15 mouse cellular contexts compared by ENCODE assay signal in genomic region chr17:35061299-35061698, GRCm38 (mm10). TPM values are rescaled to one million over a fixed set of nuclear protein-coding genes. Genes with fewer than 3 reads are reported as not detected.
DNase-seq lines count a peak whose midpoint lies in the region; ATAC-seq lines count a peak whose summit lies in the region.
"Had no signal": no experiment of that assay in that cellular context is flagged by ENCODE, and none has a peak within 500 bp of the region (broad histone marks: within the 10 kb centered on the region; RNA-seq: fewer than 3 reads in every experiment).

No protein-coding gene starts in this region.

- peak overlapping the region; percentile 93; the same call in 1 of the 2 replicates for H3K4me3 ChIP-seq in hindbrain, embryonic 10.5 days
- H3K4me3 ChIP-seq in hindbrain, embryonic 16.5 days (ENCODE audit: low read length): no peak overlapping the region
- no peak overlapping the region for H3K4me3 ChIP-seq in midbrain, embryonic 13.5 days (replicated peaks)
- no peak overlapping the region for H3K4me3 ChIP-seq in midbrain, embryonic 15.5 days
- H3K4me3 ChIP-seq in limb, embryonic 10.5 days: peak overlapping the region; percentile 18; the same call in 1 of the 2 replicates

- ATAC-seq in hindbrain, embryonic 16.5 days: no peak
- no peak for ATAC-seq in midbrain, embryonic 13.5 days
- no peak for ATAC-seq in midbrain, embryonic 15.5 days (replicated peaks)

- peaks cover 42% of the 10 kb centered on the region for H3K27me3 ChIP-seq in hindbrain, embryonic 10.5 days (ENCODE audit: insufficient read depth, poor library complexity, severe bottlenecking)
- peaks cover 14% of the 10 kb centered on the region for H3K27me3 ChIP-seq in hindbrain, embryonic 16.5 days (replicated peaks; ENCODE audit: control insufficient read depth, insufficient read depth, low read length)
- H3K27me3 ChIP-seq in midbrain, embryonic 13.5 days: peaks cover 31% of the 10 kb centered on the region
- H3K27me3 ChIP-seq in midbrain, embryonic 15.5 days (replicated peaks): peaks cover 33% of the 10 kb centered on the region
- H3K27me3 ChIP-seq in limb, embryonic 10.5 days (ENCODE audit: low read depth, poor library complexity, severe bottlenecking): peaks cover 39% of the 10 kb centered on the region
- H3K27me3 ChIP-seq: CH12.LX had no signal

- intact Hi-C loops in left cerebral cortex, postnatal 10 days (cut with DNase I): no loop called here

- H3K27ac ChIP-seq in hindbrain, embryonic 10.5 days: no peak overlapping the region
- no peak overlapping the region for H3K27ac ChIP-seq in hindbrain, embryonic 16.5 days (ENCODE audit: low read depth, low read length)
- H3K27ac ChIP-seq in midbrain, embryonic 13.5 days: no peak overlapping the region
- H3K27ac ChIP-seq in midbrain, embryonic 15.5 days: no peak overlapping the region
- no peak overlapping the region for H3K27ac ChIP-seq in limb, embryonic 10.5 days
- H3K27ac ChIP-seq: hindbrain, embryonic 13.5 days had no signal

- no peaks in the 10 kb centered on the region for H3K9me3 ChIP-seq in hindbrain, embryonic 10.5 days
- no peaks in the 10 kb centered on the region for H3K9me3 ChIP-seq in hindbrain, embryonic 16.5 days (ENCODE audit: control insufficient read depth, low read length)
- H3K9me3 ChIP-seq in midbrain, embryonic 13.5 days: no peaks in the 10 kb centered on the region
- no peaks in the 10 kb centered on the region for H3K9me3 ChIP-seq in midbrain, embryonic 15.5 days
- no peaks in the 10 kb centered on the region for H3K9me3 ChIP-seq in limb, embryonic 10.5 days (replicated peaks)
- H3K9me3 ChIP-seq: hindbrain, embryonic 13.5 days had no signal

- 87% methylated on average over 8 of the region's 8 CpGs for WGBS in hindbrain, embryonic 10.5 days
- WGBS in hindbrain, embryonic 16.5 days: 85% methylated on average over 8 of the region's 8 CpGs
- 79% methylated on average over 8 of the region's 8 CpGs for WGBS in midbrain, embryonic 13.5 days
- 89% methylated on average over 8 of the region's 8 CpGs for WGBS in midbrain, embryonic 15.5 days
- 81% methylated on average over 8 of the region's 8 CpGs for whole genome bisulfite sequencing in limb, embryonic 10.5 days

- H3K4me2 ChIP-seq in hindbrain, embryonic 16.5 days (ENCODE audit: low read length): no peak overlapping the region
- peak overlapping the region; percentile 86; the same call in 1 of the 2 replicates for H3K4me2 ChIP-seq in midbrain, embryonic 13.5 days (replicated peaks)
- H3K4me2 ChIP-seq in midbrain, embryonic 15.5 days: no peak overlapping the region

- DNase-seq in hindbrain, embryonic 10.5 days (ENCODE audit: low spot score): no peak
- no peak for DNase-seq in limb, embryonic 10.5 days (ENCODE audit: low spot score)
- DNase-seq in left cerebral cortex, postnatal 10 days (ENCODE audit: extremely low spot score in 1 of 2, low spot score in 2 of 2): no peak
- DNase-seq in thymus, postnatal 4 days: no peak
- DNase-seq: adrenal gland, postnatal 25 days; left cerebral cortex, postnatal 4 days; thymus, postnatal 25 days had no signal

- H3K4me1 ChIP-seq in hindbrain, embryonic 10.5 days (replicated peaks): peaks cover 61% of the 10 kb centered on the region
- peaks cover 24% of the 10 kb centered on the region for H3K4me1 ChIP-seq in hindbrain, embryonic 16.5 days (ENCODE audit: control insufficient read depth, insufficient read depth, low read depth, low read length)
- peaks cover 49% of the 10 kb centered on the region for H3K4me1 ChIP-seq in midbrain, embryonic 13.5 days (replicated peaks)
- peaks cover 30% of the 10 kb centered on the region for H3K4me1 ChIP-seq in midbrain, embryonic 15.5 days
- H3K4me1 ChIP-seq in limb, embryonic 10.5 days: peaks cover 52% of the 10 kb centered on the region

- H3K36me3 ChIP-seq in hindbrain, embryonic 10.5 days: peaks cover 56% of the 10 kb centered on the region
- H3K36me3 ChIP-seq in hindbrain, embryonic 16.5 days (ENCODE audit: control insufficient read depth, insufficient read depth, low read length): peaks cover 14% of the 10 kb centered on the region
- H3K36me3 ChIP-seq in midbrain, embryonic 13.5 days: peaks cover 32% of the 10 kb centered on the region
- H3K36me3 ChIP-seq in midbrain, embryonic 15.5 days (replicated peaks): peaks cover 4% of the 10 kb centered on the region; the same call in 1 of the 2 replicates
- peaks cover 59% of the 10 kb centered on the region for H3K36me3 ChIP-seq in limb, embryonic 10.5 days

- H3K9ac ChIP-seq in hindbrain, embryonic 16.5 days (ENCODE audit: low read depth, low read length): no peak overlapping the region
- no peak overlapping the region for H3K9ac ChIP-seq in midbrain, embryonic 13.5 days (replicated peaks)
- H3K9ac ChIP-seq in midbrain, embryonic 15.5 days: no peak overlapping the region; the same call in 1 of the 2 replicates

RNA-seq across cellular contexts. Expression of gene Ddah2, which starts 2.5 kb away (rescaled TPM):
- 536 and 664 TPM in 2 replicates for polyA plus RNA-seq in hindbrain, embryonic 10.5 days (2016; fragmentation: Nextera tagmentation; extraction: Ambion mirVana)
- 338 and 363 TPM in 2 replicates for polyA plus RNA-seq in hindbrain, embryonic 16.5 days (2015; fragmentation: Nextera tagmentation; extraction: Ambion mirVana)
- polyA plus RNA-seq in midbrain, embryonic 13.5 days (2015; fragmentation: Nextera tagmentation; extraction: Ambion mirVana): 501 and 531 TPM in 2 replicates
- polyA plus RNA-seq in midbrain, embryonic 15.5 days (2015; fragmentation: Nextera tagmentation; extraction: Ambion mirVana): 337 and 380 TPM in 2 replicates
- 453 and 568 TPM in 2 replicates for polyA plus RNA-seq in limb, embryonic 10.5 days (2016; fragmentation: Nextera tagmentation; extraction: Ambion mirVana)
- 10 to 100 TPM; 26.3 to 31.1 TPM for total RNA-seq in left cerebral cortex, postnatal 10 days (2021)

RNA-seq across cellular contexts. Expression of gene Ly6g6c, which starts 3.9 kb away (rescaled TPM):
- polyA plus RNA-seq in hindbrain, embryonic 10.5 days (2016; fragmentation: Nextera tagmentation; extraction: Ambion mirVana): 0.20 and 0.27 TPM in 2 replicates
- polyA plus RNA-seq in hindbrain, embryonic 16.5 days (2015; fragmentation: Nextera tagmentation; extraction: Ambion mirVana): not detected in 2 replicates
- not detected in 2 replicates for polyA plus RNA-seq in midbrain, embryonic 13.5 days (2015; fragmentation: Nextera tagmentation; extraction: Ambion mirVana)
- 0.31 TPM in 1 of 2 replicates, not detected in the other for polyA plus RNA-seq in midbrain, embryonic 15.5 days (2015; fragmentation: Nextera tagmentation; extraction: Ambion mirVana)
- polyA plus RNA-seq in limb, embryonic 10.5 days (2016; fragmentation: Nextera tagmentation; extraction: Ambion mirVana): not detected in 2 replicates
- total RNA-seq in left cerebral cortex, postnatal 10 days (2021): not detected
- total RNA-seq: adrenal gland, postnatal 25 days; CH12.LX; common myeloid progenitor, adult 5-6 weeks; gastrocnemius, adult 2 months; layer of hippocampus, adult 8-10 months; left cerebral cortex, postnatal 4 days had no signal
- polyA plus RNA-seq: hindbrain, embryonic 13.5 days had no signal

RNA-seq across cellular contexts. Expression of gene Mpig6b, which starts 4.7 kb away (rescaled TPM):
- 0.76 and 1.1 TPM in 2 replicates for polyA plus RNA-seq in hindbrain, embryonic 10.5 days (2016; fragmentation: Nextera tagmentation; extraction: Ambion mirVana)
- 0.13 and 0.21 TPM in 2 replicates for polyA plus RNA-seq in hindbrain, embryonic 16.5 days (2015; fragmentation: Nextera tagmentation; extraction: Ambion mirVana)
- 0.45 and 0.50 TPM in 2 replicates for polyA plus RNA-seq in midbrain, embryonic 13.5 days (2015; fragmentation: Nextera tagmentation; extraction: Ambion mirVana)
- polyA plus RNA-seq in midbrain, embryonic 15.5 days (2015; fragmentation: Nextera tagmentation; extraction: Ambion mirVana): 0.21 and 0.43 TPM in 2 replicates
- polyA plus RNA-seq in limb, embryonic 10.5 days (2016; fragmentation: Nextera tagmentation; extraction: Ambion mirVana): 0.36 and 0.46 TPM in 2 replicates
- not detected for total RNA-seq in left cerebral cortex, postnatal 10 days (2021)
- total RNA-seq: CH12.LX; common myeloid progenitor, adult 5-6 weeks; gastrocnemius, adult 2 months; left cerebral cortex, postnatal 4 days had no signal

RNA-seq across cellular contexts. Expression of gene Clic1, which starts 11.5 kb away (rescaled TPM):
- polyA plus RNA-seq in hindbrain, embryonic 10.5 days (2016; fragmentation: Nextera tagmentation; extraction: Ambion mirVana): 232 and 239 TPM in 2 replicates
- polyA plus RNA-seq in hindbrain, embryonic 16.5 days (2015; fragmentation: Nextera tagmentation; extraction: Ambion mirVana): 85.2 and 88.5 TPM in 2 replicates
- polyA plus RNA-seq in midbrain, embryonic 13.5 days (2015; fragmentation: Nextera tagmentation; extraction: Ambion mirVana): 93.7 and 99.6 TPM in 2 replicates
- 62.4 and 72.1 TPM in 2 replicates for polyA plus RNA-seq in midbrain, embryonic 15.5 days (2015; fragmentation: Nextera tagmentation; extraction: Ambion mirVana)
- polyA plus RNA-seq in limb, embryonic 10.5 days (2016; fragmentation: Nextera tagmentation; extraction: Ambion mirVana): 174 and 186 TPM in 2 replicates
- total RNA-seq in left cerebral cortex, postnatal 10 days (2021): 10 to 100 TPM; 14.3 to 15.8 TPM

RNA-seq across cellular contexts. Expression of gene Msh5, which starts 14.8 kb away (rescaled TPM):
- 3.9 and 6.4 TPM in 2 replicates for polyA plus RNA-seq in hindbrain, embryonic 10.5 days (2016; fragmentation: Nextera tagmentation; extraction: Ambion mirVana)
- 1.8 and 2.5 TPM in 2 replicates for polyA plus RNA-seq in hindbrain, embryonic 16.5 days (2015; fragmentation: Nextera tagmentation; extraction: Ambion mirVana)
- 3.3 and 3.7 TPM in 2 replicates for polyA plus RNA-seq in midbrain, embryonic 13.5 days (2015; fragmentation: Nextera tagmentation; extraction: Ambion mirVana)
- 1.6 and 3.3 TPM in 2 replicates for polyA plus RNA-seq in midbrain, embryonic 15.5 days (2015; fragmentation: Nextera tagmentation; extraction: Ambion mirVana)
- 5.2 and 5.4 TPM in 2 replicates for polyA plus RNA-seq in limb, embryonic 10.5 days (2016; fragmentation: Nextera tagmentation; extraction: Ambion mirVana)
- under 1 TPM; 0.81 to 0.97 TPM for total RNA-seq in left cerebral cortex, postnatal 10 days (2021)
- total RNA-seq: gastrocnemius, adult 2 months had no signal

Comparison
In these comparisons a context has a peak if more than half of its experiments do, and no peak if none do; other contexts are left out.
1. H3K4me3 ChIP-seq: peak in hindbrain, embryonic 10.5 days (single experiment) and limb, embryonic 10.5 days (single experiment); none in hindbrain, embryonic 16.5 days (single experiment), midbrain, embryonic 13.5 days (single experiment) and midbrain, embryonic 15.5 days (single experiment).